Mouse (Mus musculus) layer of hippocampus, adult 9-10 months (tissue): ENCODE measurements around the gene Myzap.
A peak's percentile ranks its signal among the peaks of the same experiment; 100 is the strongest.
"Not testable (repeated sequence)": the region's sequence is repeated elsewhere in the genome, so short reads cannot be mapped to it uniquely, and the experiment has no call there.

Source experiments
- DNase-seq: peaks from one replicate; pipeline ENCODE4 v3.0.0; 2022; ENCODE audit warnings: low spot score

Myzap gene

DNA sequence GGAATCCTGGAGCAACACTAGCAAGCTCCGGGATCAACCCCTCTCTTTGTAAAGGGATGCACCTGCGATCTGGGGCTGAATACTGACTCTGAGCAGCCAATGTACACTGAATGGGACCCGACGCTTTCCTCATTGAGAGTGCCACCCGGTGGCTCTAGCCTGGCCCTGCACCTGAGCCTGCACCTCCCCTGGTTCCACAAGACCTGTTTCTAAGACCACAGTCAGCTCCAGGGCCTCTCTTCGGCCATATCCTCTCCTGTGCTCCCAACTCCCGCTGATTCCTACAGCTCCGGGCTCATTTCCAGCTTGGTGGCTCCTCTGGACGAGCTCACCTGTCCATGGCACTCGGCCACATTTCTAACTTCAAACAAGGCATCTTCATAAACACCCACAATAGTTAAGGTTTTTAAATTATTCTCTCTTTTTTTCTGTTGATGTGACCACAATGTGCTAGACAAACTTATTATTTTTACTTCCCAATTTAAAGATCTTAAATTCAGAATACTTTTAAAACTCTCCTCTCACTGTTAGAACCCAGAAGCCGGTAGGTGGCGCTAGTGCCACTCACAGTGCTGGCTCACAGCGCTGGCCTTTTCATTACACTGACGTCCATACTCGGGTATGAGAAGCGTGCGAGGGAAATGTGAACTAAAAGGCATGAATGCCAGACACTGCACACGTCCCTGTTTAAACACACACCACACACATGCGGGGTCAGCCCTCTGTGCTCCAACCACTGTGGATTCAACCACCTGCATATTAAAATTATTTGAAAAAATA lies 48.5 kb downstream of the Myzap start:
- DNase-seq, result peak; percentile 29

GRCm38 (mm10) chr9:71542292-71542691 lies 49.9 kb downstream of the Myzap start:
- no peak for DNase-seq

GRCm38 (mm10) chr9:71540739-71541138 lies 51.4 kb downstream of the Myzap start:
- DNase-seq, result no peak

DNA sequence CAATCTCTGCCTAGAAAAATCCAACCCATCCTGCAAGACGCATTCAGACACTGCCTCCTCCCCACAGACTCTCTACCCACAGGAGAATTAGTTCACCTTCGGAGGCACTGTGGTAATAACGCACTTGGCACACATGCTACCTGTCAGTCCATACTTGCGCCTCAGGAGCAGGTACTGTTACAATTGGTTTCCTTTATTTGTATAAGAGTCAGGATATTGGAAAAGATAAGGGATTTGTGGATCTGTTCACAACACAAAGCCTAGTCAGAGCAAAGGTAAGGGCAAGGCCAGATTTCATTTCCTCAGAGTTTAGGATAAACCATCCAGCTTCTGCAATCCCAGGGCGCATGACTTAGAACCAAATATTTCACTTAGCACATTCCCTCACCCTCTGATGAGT lies 56.4 kb downstream of the Myzap start:
- no peak for DNase-seq

- no peak for DNase-seq
Observed at GRCm38 (mm10) chr9:71535036-71535435, 57.1 kb downstream of the Myzap start.

GRCm38 (mm10) chr9:71529960-71530359 lies 62.2 kb downstream of the Myzap start:
- no peak for DNase-seq

GRCm38 (mm10) chr9:71527438-71527837 lies 64.7 kb downstream of the Myzap start:
- DNase-seq, result no peak

GRCm38 (mm10) chr9:71523901-71524300 lies 68.3 kb downstream of the Myzap start:
- DNase-seq, result no peak

- DNase-seq, result no peak
Observed at GRCm38 (mm10) chr9:71519836-71520235, 72.3 kb downstream of the Myzap start.

GRCm38 (mm10) chr9:71517487-71517886 lies 74.7 kb downstream of the Myzap start:
- DNase-seq, result no peak

GRCm38 (mm10) chr9:71515862-71516261 lies 76.3 kb downstream of the Myzap start:
- DNase-seq, result no peak

DNA sequence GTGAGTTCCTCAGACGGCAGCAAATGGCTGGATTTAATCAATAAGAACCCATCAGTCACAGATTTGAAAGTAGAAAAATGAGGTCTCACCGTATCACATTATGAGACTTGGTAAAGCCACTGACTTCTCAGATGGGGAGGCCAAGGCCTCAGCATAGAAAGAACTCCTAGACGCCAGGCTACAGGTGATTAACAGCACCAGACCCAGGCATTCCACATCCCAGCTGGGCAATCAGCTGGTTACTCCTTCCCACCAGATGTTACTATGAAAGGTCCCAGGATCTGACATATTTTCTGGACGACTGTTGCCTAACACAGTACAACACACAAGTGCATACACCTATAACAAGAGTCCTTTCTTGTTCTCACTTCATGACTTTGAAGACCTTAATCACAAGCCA lies 78.6 kb downstream of the Myzap start:
- no peak for DNase-seq

GRCm38 (mm10) chr9:71512899-71513298 lies 79.3 kb downstream of the Myzap start:
- DNase-seq, result no peak

DNA sequence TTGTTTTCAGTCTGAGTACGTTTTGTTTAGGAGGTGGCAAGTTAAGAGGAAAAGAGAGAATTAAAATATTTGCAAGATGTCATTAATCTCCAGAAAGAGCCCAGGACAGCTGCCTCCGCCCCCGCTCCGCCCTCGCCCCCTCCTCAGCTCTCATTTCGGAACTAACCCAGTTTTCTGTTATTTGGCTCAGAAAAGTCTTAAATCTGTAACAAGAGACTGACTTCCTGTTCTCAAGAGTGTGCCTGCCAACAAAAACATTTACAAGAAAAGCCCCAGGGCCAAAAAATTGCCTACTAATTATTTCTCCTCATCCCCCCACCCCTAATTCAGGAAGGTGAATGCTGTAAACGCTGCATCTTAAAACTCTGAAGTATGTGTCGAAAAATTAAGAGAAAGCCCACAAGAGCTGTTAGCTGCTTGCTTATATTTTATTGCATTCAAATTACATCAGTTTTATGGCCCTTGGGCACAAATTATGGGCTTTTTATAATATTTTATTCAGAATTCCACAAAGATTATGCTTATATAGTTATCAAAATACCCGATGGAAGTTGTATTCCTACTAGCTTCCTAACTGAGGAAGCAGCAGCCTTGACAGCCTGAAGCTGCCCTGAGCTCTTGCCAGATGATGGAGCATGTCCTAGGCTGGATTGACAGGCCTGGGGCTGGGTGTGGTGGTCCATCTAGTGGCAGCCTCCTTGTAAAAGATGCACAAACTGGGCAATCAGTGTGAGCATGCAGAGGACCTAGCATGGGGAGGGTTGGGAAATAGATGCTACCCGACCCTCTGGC lies 93.6 kb downstream of the Myzap start:
- DNase-seq, result no peak

DNA sequence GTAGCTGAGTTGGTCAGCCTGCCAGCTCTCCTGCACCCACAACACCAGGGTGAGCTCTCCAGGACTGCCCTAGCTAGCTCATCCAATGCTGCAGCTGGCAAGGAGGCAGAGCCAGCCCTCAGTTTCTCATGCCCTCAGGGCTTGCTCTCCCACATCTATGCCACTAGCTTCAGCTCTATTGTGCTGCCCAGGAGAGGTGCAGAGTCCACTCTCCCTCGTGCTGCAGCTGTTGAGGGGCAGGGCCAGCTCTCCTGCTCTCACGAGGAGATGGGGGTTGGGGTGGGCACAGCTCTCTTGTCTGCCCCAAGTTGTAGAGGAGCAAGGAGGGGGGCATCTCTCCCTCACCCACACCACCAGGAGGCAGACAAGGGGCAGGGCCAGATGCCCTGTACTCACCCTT lies 95.5 kb downstream of the Myzap start:
- no peak for DNase-seq

GRCm38 (mm10) chr9:71493771-71494170 lies 98.4 kb downstream of the Myzap start:
- DNase-seq, result no peak

GRCm38 (mm10) chr9:71492296-71493025 lies 99.7 kb downstream of the Myzap start:
- no peak for DNase-seq

GRCm38 (mm10) chr9:71490076-71490475 lies 102.1 kb downstream of the Myzap start:
- DNase-seq, result no peak

- no peak for DNase-seq
Observed at GRCm38 (mm10) chr9:71486127-71486526, 106.0 kb downstream of the Myzap start.

- DNase-seq, result peak; percentile 82
Observed at GRCm38 (mm10) chr9:71485475-71486094, 106.6 kb downstream of the Myzap start, which contains the start of gene Polr2m. Gene Polr2m, minus strand, starts transcription at chr9:71485935.

- DNase-seq, result no peak
Observed at GRCm38 (mm10) chr9:71484871-71485474, 107.2 kb downstream of the Myzap start.

GRCm38 (mm10) chr9:71483872-71484271 lies 108.3 kb downstream of the Myzap start:
- DNase-seq, result not testable (repeated sequence)
